Mouse (Mus musculus) large intestine, adult 2 months (tissue): ENCODE data around the gene Prorsd1. TPM values are rescaled to one million over a fixed set of nuclear protein-coding genes. Genes with fewer than 3 reads are reported as not detected.
"Not testable (repeated sequence)": the region's sequence is repeated elsewhere in the genome, so short reads cannot be mapped to it uniquely, and the experiment has no call there.

Source experiments
- DNase-seq: peaks from one replicate; pipeline ENCODE4 v3.0.0-alpha.2; 2012; ENCODE audit warnings: low read depth, low spot score
- WGBS: fragments of 180-500 bp; shearing (Covaris S2); methylation state at CpG from one replicate; pipeline ENCODE4 v1.1.7; 2018; 5-methylcytosine and 5-hydroxymethylcytosine counted together
- polyA plus RNA-seq: library from polyadenylated mRNA; depleted of rRNA; stranded (reverse); fragments of >200 nt; gene quantifications from 2 replicates; pipeline ENCODE4 v1.2.3, GENCODE M21; 2012; rRNA removed

Prorsd1 gene
- polyA plus RNA-seq, result 3.3 and 3.7 TPM in 2 replicates

GRCm38 (mm10) chr11:29514682-29515412, at the start of gene Prorsd1:
TSS of gene Prorsd1 (minus strand) at chr11:29515033.
- under 1% methylated on average over 40 of the region's 40 CpGs for WGBS
- DNase-seq, result peak; percentile 75

DNA sequence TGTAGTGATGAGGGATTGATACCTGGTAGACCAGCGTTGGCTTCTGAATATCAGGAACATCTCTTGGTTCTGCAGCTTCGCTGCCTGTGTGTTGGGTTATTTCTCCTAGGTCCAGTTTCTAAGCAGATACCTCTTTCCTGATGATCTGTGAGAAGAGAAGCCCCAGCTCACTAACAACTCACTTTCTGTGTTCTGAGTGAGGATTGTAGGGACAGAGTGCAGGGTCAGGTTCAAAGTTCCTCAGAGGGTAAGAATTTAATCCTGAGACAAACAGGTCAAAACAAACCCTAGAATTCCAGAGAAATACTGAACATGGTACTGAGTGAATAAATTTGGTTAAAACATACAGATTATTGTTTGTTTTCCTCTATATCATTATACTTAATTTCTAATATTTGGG, 48.6 kb upstream of the Prorsd1 start:
- 85% methylated on average over 2 of the region's 2 CpGs for WGBS
- no peak for DNase-seq

- no peak for DNase-seq
- 82% methylated on average over 3 of the region's 3 CpGs for WGBS
These were observed 46.2 kb upstream of the Prorsd1 start for GRCm38 (mm10) chr11:29560990-29561389.

- 80% methylated on average over 9 of the region's 9 CpGs for WGBS
- no peak for DNase-seq
These were observed 45.6 kb upstream of the Prorsd1 start for GRCm38 (mm10) chr11:29560452-29560851.

DNA sequence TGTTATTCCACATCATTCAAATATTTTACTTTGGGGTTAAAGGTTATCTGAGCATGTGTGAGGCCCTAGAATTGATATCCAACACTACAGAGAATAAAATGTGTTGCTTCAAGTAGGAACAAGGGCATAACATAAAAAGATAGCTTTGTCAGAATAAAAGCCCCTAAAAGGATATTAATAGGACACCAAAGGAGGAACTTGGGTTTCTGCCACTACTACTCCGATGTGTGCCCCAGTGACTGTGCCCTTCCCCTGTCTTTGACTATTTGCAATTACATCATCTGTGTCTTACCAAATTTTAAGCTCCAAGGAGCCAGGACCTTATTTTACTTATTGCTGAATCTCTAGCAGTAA, 34.6 kb upstream of the Prorsd1 start:
- 65% methylated on average over 1 of the region's 1 CpGs for WGBS
- DNase-seq, result no peak

- WGBS, result 22% methylated on average over 23 of the region's 23 CpGs
- no peak for DNase-seq
These were observed 33.9 kb upstream of the Prorsd1 start for GRCm38 (mm10) chr11:29548504-29549424.

- peak; percentile 89 for DNase-seq
- WGBS, result under 1% methylated on average over 46 of the region's 46 CpGs
These were observed 33.1 kb upstream of the Prorsd1 start, which contains the start of the genes Clhc1 and Rps27a for GRCm38 (mm10) chr11:29547752-29548503. TSS of gene Clhc1 (plus strand) at chr11:29547950. TSS of gene Rps27a (minus strand) at chr11:29548109.

DNA sequence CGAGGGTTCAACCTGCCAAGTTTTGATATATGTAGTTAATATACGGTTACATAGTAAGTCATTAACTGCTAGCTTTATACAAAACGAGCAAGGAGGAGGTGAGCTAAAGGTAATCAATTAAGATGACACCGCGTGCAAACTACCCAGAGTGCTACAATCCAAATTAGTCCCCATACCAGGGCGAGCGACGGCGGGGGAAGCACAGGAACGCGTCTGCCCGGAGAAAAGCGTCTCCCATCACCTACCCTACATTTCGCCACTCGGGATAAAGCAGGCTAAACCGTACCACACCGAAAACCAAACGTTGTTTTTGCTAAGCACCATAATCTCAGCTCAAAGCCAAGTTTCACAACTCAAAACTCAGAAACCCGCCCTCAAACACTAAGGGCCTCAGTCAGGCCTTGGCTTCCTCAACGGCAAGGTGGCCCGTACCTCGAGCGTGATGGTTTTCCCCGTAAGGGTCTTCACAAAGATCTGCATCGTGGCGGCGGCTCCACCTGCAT, 32.5 kb upstream of the Prorsd1 start:
- DNase-seq, result no peak
- 0% methylated on average over 27 of the region's 27 CpGs for WGBS

DNA sequence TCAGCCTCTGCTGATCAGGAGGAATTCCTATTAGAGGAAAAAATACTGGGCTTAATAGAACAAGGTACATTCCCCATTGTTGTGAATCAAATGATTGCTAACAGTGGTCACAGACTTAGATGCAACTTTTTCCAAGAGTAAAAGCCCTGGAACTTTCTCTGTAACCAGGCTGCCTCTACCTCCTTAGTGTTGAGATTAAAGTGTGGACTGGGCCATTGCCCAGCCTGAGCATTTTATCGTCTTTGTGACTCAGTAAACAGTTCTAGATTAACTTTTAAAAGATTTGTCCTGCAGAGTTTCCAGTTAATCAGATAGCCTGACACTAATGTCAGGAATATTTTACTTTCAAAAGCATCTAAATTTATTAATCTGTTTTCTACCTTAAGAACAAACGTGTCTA, 31.9 kb upstream of the Prorsd1 start:
- 5% methylated on average over 2 of the region's 2 CpGs for WGBS

GRCm38 (mm10) chr11:29546297-29546696, 31.5 kb upstream of the Prorsd1 start:
- WGBS, result 77% methylated on average over 2 of the region's 2 CpGs
- DNase-seq, result not testable (repeated sequence)

More for the DNA sequence above, 31.9 kb upstream of the Prorsd1 start:
- no peak for DNase-seq

GRCm38 (mm10) chr11:29545150-29545752, 30.4 kb upstream of the Prorsd1 start:
- WGBS, result 91% methylated on average over 4 of the region's 4 CpGs

GRCm38 (mm10) chr11:29544225-29544945, 29.6 kb upstream of the Prorsd1 start:
- no peak for DNase-seq
- 88% methylated on average over 3 of the region's 3 CpGs for WGBS

More at GRCm38 (mm10) chr11:29545150-29545752, 30.4 kb upstream of the Prorsd1 start:
- DNase-seq, result not testable (repeated sequence)

GRCm38 (mm10) chr11:29538201-29538600, 23.4 kb upstream of the Prorsd1 start:
- DNase-seq, result no peak
- 100% methylated on average over 1 of the region's 1 CpGs for WGBS

- 2% methylated on average over 47 of the region's 47 CpGs for WGBS
- peak; percentile 53 for DNase-seq
These were observed 11.4 kb upstream of the Prorsd1 start, which contains the start of gene Mtif2 for GRCm38 (mm10) chr11:29525988-29526794. TSS of gene Mtif2 (plus strand) at chr11:29526408.

GRCm38 (mm10) chr11:29514325-29514681, 530 bp downstream of the Prorsd1 start:
- 15% methylated on average over 10 of the region's 10 CpGs for WGBS
- no peak for DNase-seq

GRCm38 (mm10) chr11:29512818-29513535, 1.9 kb downstream of the Prorsd1 start:
- 83% methylated on average over 4 of the region's 4 CpGs for WGBS
- no peak for DNase-seq

GRCm38 (mm10) chr11:29509421-29509820, 5.4 kb downstream of the Prorsd1 start:
- WGBS, result 100% methylated on average over 1 of the region's 1 CpGs
- no peak for DNase-seq
